Mouse (Mus musculus) Patski (cell line): ENCODE results near the gene Ankdd1b. TPM values are rescaled to one million over a fixed set of nuclear protein-coding genes. Genes with fewer than 3 reads are reported as not detected.

Source experiments
- ATAC-seq: fragments of 100-300 bp; one replicate; pipeline ENCODE4 v1.8.0; 2021
- CTCF ChIA-PET: fragments of 350-600 bp; sonication (Branson Sonifier 250); formaldehyde crosslinking; loops from one replicate; lab custom pipeline; 2022; ENCODE audit warnings: inconsistent platforms; lab: Charles Lee
- POLR2A ChIA-PET: fragments of 350-600 bp; sonication (Branson Sonifier 250); formaldehyde crosslinking; loops from one replicate; lab custom pipeline; 2022; ENCODE audit warnings: antibody characterized with exemption, inconsistent platforms; lab: Charles Lee
- DNase-seq: peaks from one replicate; pipeline ENCODE4 v3.0.0-alpha.2; 2011; ENCODE audit warnings: low read depth, low spot score
- H3K27me3 ChIP-seq: fragments of 371-371 bp; one replicate; pipeline ENCODE4 v1.5.1; 2021
- CTCF ChIP-seq: fragments of 100-300 bp; IDR thresholded peaks from one replicate; pipeline ENCODE4 v1.5.1; 2021
- in situ Hi-C: fragments of 300-500 bp; cut with MboI; formaldehyde crosslinking; loops from 3 replicates; pipeline ENCODE4 v1.11.1; 2018; ENCODE audit warnings: low pct_unique_long_range_greater_than_20kb, mixed read lengths
- polyA plus RNA-seq: library from polyadenylated mRNA; unstranded; gene quantifications from one replicate; pipeline ENCODE4 v1.2.3, GENCODE M21; 2021

Gene Ankdd1b
- polyA plus RNA-seq, 1 experiment from 2014 or later: 0.12 TPM

- DNase-seq (no peak), ATAC-seq (no peak)
- in situ Hi-C loops: no loop called here
- CTCF ChIA-PET: interaction anchor here (1.3 kb wide), 1 partner anchor 9 kb away, joined by 4 read pairs; no protein-coding TSS in a partner anchor
- no peak for TF ChIP-seq CTCF
- POLR2A ChIA-PET: no interaction called here
- no peaks in the 10 kb centered on the region for H3K27me3 ChIP-seq
These were observed 54.6 kb downstream of the Ankdd1b start for GRCm38 (mm10) chr13:96416380-96416779.

GRCm38 (mm10) chr13:96414384-96414783 is 56.6 kb downstream of the Ankdd1b start:
- ATAC-seq: no peak
- DNase-seq: no peak
- in situ Hi-C loops: no loop called here
- H3K27me3 ChIP-seq: no peaks in the 10 kb centered on the region
- ChIA-PET CTCF (interaction anchor here (0.9 to 1.6 kb wide), 2 partner anchors 12 to 17 kb away, joined by 3 read pairs; no protein-coding TSS in a partner anchor), POLR2A (no interaction called here)
- TF ChIP-seq CTCF: no peak

GRCm38 (mm10) chr13:96408786-96409185 is 62.2 kb downstream of the Ankdd1b start:
- in situ Hi-C loops: no loop called here
- no peak for DNase-seq
- no peak for TF ChIP-seq CTCF
- CTCF ChIA-PET: interaction anchor here (0.7 to 1.3 kb wide), 2 partner anchors 16 to 195 kb away, joined by 3 read pairs; no protein-coding TSS in a partner anchor
- H3K27me3 ChIP-seq: no peaks in the 10 kb centered on the region
- POLR2A ChIA-PET: no interaction called here
- ATAC-seq: no peak

- ChIA-PET CTCF (interaction anchor here (1.0 to 1.5 kb wide), 4 partner anchors 12 to 206 kb away, joined by 3 read pairs; no protein-coding TSS in a partner anchor), POLR2A (no interaction called here)
- no peaks in the 10 kb centered on the region for H3K27me3 ChIP-seq
- ATAC-seq (no peak), DNase-seq (no peak)
- in situ Hi-C loops: no loop called here
- TF ChIP-seq CTCF: peak; percentile 76
These were observed 64.0 kb downstream of the Ankdd1b start for GRCm38 (mm10) chr13:96407040-96407439.

GRCm38 (mm10) chr13:96405518-96405917 is 65.5 kb downstream of the Ankdd1b start:
- TF ChIP-seq CTCF: no peak
- in situ Hi-C loops: no loop called here
- ATAC-seq (no peak), DNase-seq (no peak)
- ChIA-PET POLR2A (no interaction called here), CTCF (interaction anchor here (0.9 to 1.2 kb wide), 2 partner anchors 11 to 188 kb away, joined by 3 to 5 read pairs; no protein-coding TSS in a partner anchor)
- no peaks in the 10 kb centered on the region for H3K27me3 ChIP-seq

GRCm38 (mm10) chr13:96401251-96401650 is 69.7 kb downstream of the Ankdd1b start:
- ATAC-seq: no peak
- TF ChIP-seq CTCF: no peak
- in situ Hi-C loops: no loop called here
- ChIA-PET CTCF (no interaction called here), POLR2A (no interaction called here)
- no peak for DNase-seq
- no peaks in the 10 kb centered on the region for H3K27me3 ChIP-seq

GRCm38 (mm10) chr13:96389301-96389700 is 81.7 kb downstream of the Ankdd1b start:
- CTCF ChIA-PET: interaction anchor here (1.0 to 1.5 kb wide), 2 partner anchors 18 to 37 kb away, joined by 3 read pairs; no protein-coding TSS in a partner anchor
- peak; percentile 23 for TF ChIP-seq CTCF
- ATAC-seq: no peak

GRCm38 (mm10) chr13:96388042-96388888 is 82.7 kb downstream of the Ankdd1b start, which contains the start of gene Poc5:
Gene Poc5, plus strand, starts transcription at chr13:96388294.
- ChIA-PET CTCF (interaction anchor here (0.6 to 1.1 kb wide), 3 partner anchors 11 to 19 kb away, joined by 3 to 4 read pairs (median 3); no protein-coding TSS in a partner anchor), POLR2A (no interaction called here)
- peak; percentile 97 for DNase-seq
- peak; percentile 95 for ATAC-seq
- in situ Hi-C loops: no loop called here
- peaks cover 5% of the 10 kb centered on the region for H3K27me3 ChIP-seq
- TF ChIP-seq CTCF: peak; percentile 28

More at GRCm38 (mm10) chr13:96389301-96389700, 81.7 kb downstream of the Ankdd1b start:
- DNase-seq: no peak
- H3K27me3 ChIP-seq: no peaks in the 10 kb centered on the region
- POLR2A ChIA-PET: no interaction called here
- in situ Hi-C loops: no loop called here

- no peak for ATAC-seq
- no peak for TF ChIP-seq CTCF
- DNase-seq: no peak
- H3K27me3 ChIP-seq: peaks cover 29% of the 10 kb centered on the region
- ChIA-PET POLR2A (no interaction called here), CTCF (interaction anchor here (1.2 kb wide), 1 partner anchor 10 kb away, joined by 3 read pairs; the partner anchor contains the start of gene Poc5)
- in situ Hi-C loops: loop anchor here (10.0 kb wide), 1 partner anchor 353 kb away; no protein-coding TSS in a partner anchor
These were observed 93.1 kb downstream of the Ankdd1b start for GRCm38 (mm10) chr13:96377883-96378282.

- TF ChIP-seq CTCF: no peak
- peaks cover 23% of the 10 kb centered on the region for H3K27me3 ChIP-seq
- ATAC-seq: no peak
- DNase-seq: no peak
- ChIA-PET POLR2A (no interaction called here), CTCF (interaction anchor here (1.2 kb wide), 1 partner anchor 11 kb away, joined by 3 read pairs; the partner anchor contains the start of gene Poc5)
- in situ Hi-C loops: loop anchor here (10.0 kb wide), 1 partner anchor 352 kb away; no protein-coding TSS in a partner anchor
These were observed 94.1 kb downstream of the Ankdd1b start for GRCm38 (mm10) chr13:96376871-96377270.

GRCm38 (mm10) chr13:96375519-96375918 is 95.5 kb downstream of the Ankdd1b start:
- in situ Hi-C loops: loop anchor here (10.0 kb wide), 1 partner anchor 351 kb away; no protein-coding TSS in a partner anchor
- POLR2A ChIA-PET: no interaction called here
- CTCF ChIA-PET: no interaction called here
- ATAC-seq (no peak), DNase-seq (no peak)
- peaks cover 15% of the 10 kb centered on the region for H3K27me3 ChIP-seq
- TF ChIP-seq CTCF: peak; percentile 52

Other genes with a start within 250 kb of the Ankdd1b start
- gene Poc5, start 82.9 kb downstream of the Ankdd1b start, polyA plus RNA-seq: 17.6 TPM
- not detected for gene Gm17622, start 19.5 kb upstream of the Ankdd1b start, polyA plus RNA-seq
- 12.3 TPM for gene Polk, start 71.4 kb upstream of the Ankdd1b start, polyA plus RNA-seq
- 36.4 TPM for gene Col4a3bp, start 71.4 kb upstream of the Ankdd1b start, polyA plus RNA-seq
- 43.0 TPM for gene Hmgcr, start 199.7 kb upstream of the Ankdd1b start, polyA plus RNA-seq